ENCODE assay signal across 9 mouse cellular contexts in genomic region chr11:106001718-106002117, GRCm38 (mm10). TPM values are rescaled to one million over a fixed set of nuclear protein-coding genes. Genes with fewer than 3 reads are reported as not detected.
DNase-seq lines count a peak whose midpoint lies in the region; ATAC-seq and TF ChIP-seq lines count a peak whose summit lies in the region.
"Had no signal": no experiment of that assay in that cellular context is flagged by ENCODE, and none has a peak within 500 bp of the region (broad histone marks: within the 10 kb centered on the region; RNA-seq: fewer than 3 reads in every experiment).

No protein-coding gene starts in this region.

- no peak overlapping the region for H3K4me3 ChIP-seq in kidney, adult 2 months (ENCODE audit: insufficient read depth, low read depth, low read length)
- no peak overlapping the region for H3K4me3 ChIP-seq in kidney, embryonic 15.5 days (replicated peaks)
- H3K4me3 ChIP-seq in CH12.LX (replicated peaks in 1 of 3; ENCODE audit: low read depth in 2 of 3, low read length in 2 of 3, poor library complexity in 1 of 3), result no peak overlapping the region
- H3K4me3 ChIP-seq: embryonic facial prominence, embryonic 15.5 days had no signal

- 0 out of 2 replicates have a peak, but pooled peaks have one; percentile 17 for TF ChIP-seq CTCF in kidney, adult 2 months (conservative IDR thresholded peaks at IDR 0.05; ENCODE audit: insufficient read depth, insufficient read length, low read depth, low read length)
- TF ChIP-seq CTCF in CH12.LX (conservative IDR thresholded peaks at IDR 0.05 in 1 of 2, IDR thresholded peaks at IDR 0.05 in 1 of 2; ENCODE audit: low read depth in 2 of 2, low read length in 2 of 2), result peak; percentile 58 to 86

- no peak for TF ChIP-seq POLR2A in kidney, adult 2 months (IDR thresholded peaks at IDR 0.05; ENCODE audit: low read depth, low read length)
- TF ChIP-seq POLR2A in CH12.LX (IDR thresholded peaks at IDR 0.05; ENCODE audit: low read depth, low read length), result no peak

- no peaks in the 10 kb centered on the region for H3K36me3 ChIP-seq in kidney, adult 2 months (ENCODE audit: control insufficient read depth, insufficient read depth, low read length)
- no peaks in the 10 kb centered on the region for H3K36me3 ChIP-seq in kidney, embryonic 15.5 days
- no peaks in the 10 kb centered on the region for H3K36me3 ChIP-seq in CH12.LX (replicated peaks in 1 of 2; ENCODE audit: control insufficient read depth in 1 of 2, insufficient read depth in 1 of 2, low read length in 1 of 2)
- H3K36me3 ChIP-seq: embryonic facial prominence, embryonic 15.5 days had no signal

- no peaks in the 10 kb centered on the region for H3K9me3 ChIP-seq in kidney, embryonic 15.5 days (replicated peaks)
- H3K9me3 ChIP-seq in CH12.LX (replicated peaks; ENCODE audit: low read length), result no peaks in the 10 kb centered on the region
- H3K9me3 ChIP-seq: embryonic facial prominence, embryonic 15.5 days had no signal

- dilution Hi-C loops in CH12.LX (cut with MboI; ENCODE audit: extremely low pct_ligation_motif_present, extremely low pct_unique_long_range_greater_than_20kb, low sequenced_read_pairs), result no loop called here

- peak; percentile 60 for TF ChIP-seq RAD21 in CH12.LX (IDR thresholded peaks at IDR 0.05; ENCODE audit: low read depth, low read length)

- no peak for TF ChIP-seq EP300 in CH12.LX (IDR thresholded peaks at IDR 0.05; ENCODE audit: low read length)

- no peaks in the 10 kb centered on the region for H3K79me2 ChIP-seq in CH12.LX (replicated peaks; ENCODE audit: control insufficient read depth, extremely low read depth, insufficient read depth, poor library complexity, severe bottlenecking)

- ATAC-seq in kidney, embryonic 15.5 days (replicated peaks; ENCODE audit: low FRiP score), result no peak

- no peaks in the 10 kb centered on the region for H3K27me3 ChIP-seq in kidney, adult 2 months (replicated peaks; ENCODE audit: control insufficient read depth, insufficient read depth, low read length)
- no peaks in the 10 kb centered on the region for H3K27me3 ChIP-seq in kidney, embryonic 15.5 days
- peaks cover 92% of the 10 kb centered on the region for H3K27me3 ChIP-seq in CH12.LX (replicated peaks)
- H3K27me3 ChIP-seq: embryonic facial prominence, embryonic 15.5 days had no signal

- H3K4me1 ChIP-seq in kidney, adult 2 months (ENCODE audit: control insufficient read depth, insufficient read depth, low read length), result peaks cover 16% of the 10 kb centered on the region
- H3K4me1 ChIP-seq in kidney, embryonic 15.5 days, result peaks cover 5% of the 10 kb centered on the region; the same call in 1 of the 2 replicates
- H3K4me1 ChIP-seq in CH12.LX (ENCODE audit: control insufficient read depth in 1 of 2, insufficient read depth in 2 of 2), result no peaks in the 10 kb centered on the region
- H3K4me1 ChIP-seq: embryonic facial prominence, embryonic 15.5 days had no signal

- no peak overlapping the region for H3K9ac ChIP-seq in kidney, embryonic 15.5 days
- H3K9ac ChIP-seq in CH12.LX (ENCODE audit: insufficient read depth, low read depth), result no peak overlapping the region
- H3K9ac ChIP-seq: embryonic facial prominence, embryonic 15.5 days had no signal

- H3K4me2 ChIP-seq in kidney, embryonic 15.5 days, result no peak overlapping the region
- H3K4me2 ChIP-seq in CH12.LX (ENCODE audit: insufficient read depth, low read depth, poor library complexity, severe bottlenecking), result peak overlapping the region; percentile 30; the same call in 1 of the 2 replicates
- H3K4me2 ChIP-seq: embryonic facial prominence, embryonic 15.5 days had no signal

- in situ Hi-C loops in CH12.LX (cut with MboI; ENCODE audit: low pct_ligation_motif_present, low pct_unique_long_range_greater_than_20kb, low sequenced_read_pairs), result no loop called here

- peak; percentile 60 for DNase-seq in kidney, adult 2 months
- peak; percentile 56 for DNase-seq in CH12.LX (ENCODE audit: extremely low read depth)
- DNase-seq in T-cell, adult 2 months (ENCODE audit: low spot score), result peak; percentile 35
- DNase-seq in lung, postnatal 10 days, result peak; percentile 44
- no peak for DNase-seq in urinary bladder, postnatal 10 days (ENCODE audit: low spot score)
- no peak for DNase-seq in c-Kit-positive CD71-positive TER-119-positive erythroid progenitor cells, embryonic 14.5 days (ENCODE audit: low spot score)

- H3K27ac ChIP-seq in kidney, adult 2 months (ENCODE audit: insufficient read depth, low read depth, low read length), result no peak overlapping the region
- no peak overlapping the region for H3K27ac ChIP-seq in kidney, embryonic 15.5 days
- H3K27ac ChIP-seq in CH12.LX (ENCODE audit: insufficient read depth, low read depth), result no peak overlapping the region
- H3K27ac ChIP-seq: embryonic facial prominence, embryonic 15.5 days had no signal

- WGBS in kidney, adult 2 months, result 28% methylated on average over 4 of the region's 4 CpGs
- 51% methylated on average over 4 of the region's 4 CpGs for WGBS in kidney, embryonic 15.5 days

TF ChIP-seq in CH12.LX, 34 proteins besides CTCF, POLR2A, EP300 and RAD21:
- TF ChIP-seq ELF1 (IDR thresholded peaks at IDR 0.05; ENCODE audit: low read depth, low read length) (no peak), BHLHE40 (IDR thresholded peaks at IDR 0.05; ENCODE audit: low read depth, low read length) (no peak), ZC3H11A (IDR thresholded peaks at IDR 0.05; ENCODE audit: low read depth, low read length) (peak; percentile 22; the same call in 1 of the 2 replicates), USF2 (conservative IDR thresholded peaks at IDR 0.05; ENCODE audit: low read depth, low read length) (no peak), CHD2 (IDR thresholded peaks at IDR 0.05; ENCODE audit: low read length) (no peak), SMC3 (IDR thresholded peaks at IDR 0.05; ENCODE audit: low read depth, low read length) (peak; percentile 80), TCF12 (IDR thresholded peaks at IDR 0.05; ENCODE audit: low read depth, low read length) (0 out of 2 replicates have a peak, but pooled peaks have one; percentile 16), SIN3A (IDR thresholded peaks at IDR 0.05; ENCODE audit: low read length) (no peak), IRF4 (IDR thresholded peaks at IDR 0.05; ENCODE audit: low read depth, low read length) (peak; percentile 38; the same call in 1 of the 2 replicates), ZNF384 (IDR thresholded peaks at IDR 0.05; ENCODE audit: low read depth, low read length) (no peak), KAT2A (IDR thresholded peaks at IDR 0.05; ENCODE audit: insufficient replicate concordance, low read length) (no peak), NELFE (IDR thresholded peaks at IDR 0.05; ENCODE audit: low read depth, low read length) (no peak), ZMIZ1 (IDR thresholded peaks at IDR 0.05; ENCODE audit: low read depth, low read length) (no peak), JUN (IDR thresholded peaks at IDR 0.05; ENCODE audit: insufficient read depth, low read depth, low read length) (no peak), E2F4 (IDR thresholded peaks at IDR 0.05; ENCODE audit: insufficient replicate concordance, low read depth, low read length) (no peak), MXI1 (IDR thresholded peaks at IDR 0.05; ENCODE audit: low read depth, low read length) (no peak), MYC (IDR thresholded peaks at IDR 0.05; ENCODE audit: low read depth, low read length) (0 out of 2 replicates have a peak, but pooled peaks have one; percentile 6), JUND (conservative IDR thresholded peaks at IDR 0.05; ENCODE audit: low read depth, low read length) (no peak), MAFK (IDR thresholded peaks at IDR 0.05; ENCODE audit: insufficient replicate concordance, low read length) (no peak), TBP (conservative IDR thresholded peaks at IDR 0.05; ENCODE audit: low read depth, low read length) (0 out of 2 replicates have a peak, but pooled peaks have one; percentile 24), PAX5 (IDR thresholded peaks at IDR 0.05; ENCODE audit: low read length) (no peak), ZKSCAN1 (IDR thresholded peaks at IDR 0.05; ENCODE audit: borderline replicate concordance, low read depth, low read length) (no peak), NRF1 (IDR thresholded peaks at IDR 0.05; ENCODE audit: low read depth, low read length) (no peak), POLR2AphosphoS2 (IDR thresholded peaks at IDR 0.05; ENCODE audit: low read depth, low read length) (no peak), CHD1 (IDR thresholded peaks at IDR 0.05; ENCODE audit: low read depth, low read length) (no peak)
TF ChIP-seq in CH12.LX: peak in this region for 6.

RNA-seq across cellular contexts. Expression of gene Kcnh6, which starts 6.2 kb away (rescaled TPM):
- polyA plus RNA-seq in kidney, adult 2 months (2012; rRNA removed), result 0.04 and 0.06 TPM in 2 replicates
- 0.26 and 0.39 TPM in 2 replicates for polyA plus RNA-seq in kidney, embryonic 15.5 days (2015; fragmentation: Nextera tagmentation; extraction: Ambion mirVana)
- 0.13 and 0.25 TPM in 2 replicates for total RNA-seq in CH12.LX (2012; rRNA removed)
- not detected in 2 replicates for total RNA-seq in CH12.LX (2014; rRNA removed)
- polyA plus RNA-seq in CH12.LX (2012; ENCODE audit: insufficient read length, low read depth), result 0.19 TPM in 2 replicates

RNA-seq across cellular contexts. Expression of gene Ace3, which starts 7.2 kb away (rescaled TPM):
- 0.06 and 0.07 TPM in 2 replicates for polyA plus RNA-seq in kidney, adult 2 months (2012; rRNA removed)
- polyA plus RNA-seq in kidney, embryonic 15.5 days (2015; fragmentation: Nextera tagmentation; extraction: Ambion mirVana), result not detected in 2 replicates
- total RNA-seq in CH12.LX (2012; rRNA removed) (not detected in 2 replicates), CH12.LX (2014; rRNA removed) (not detected in 2 replicates)
- polyA plus RNA-seq in CH12.LX (2012; ENCODE audit: insufficient read length, low read depth), result not detected in 2 replicates
- polyA plus RNA-seq: embryonic facial prominence, embryonic 15.5 days; limb, embryonic 11.5 days had no signal

RNA-seq across cellular contexts. Expression of gene Ace, which starts 34.0 kb away (rescaled TPM):
- 68.0 and 132 TPM in 2 replicates for polyA plus RNA-seq in kidney, adult 2 months (2012; rRNA removed)
- polyA plus RNA-seq in kidney, embryonic 15.5 days (2015; fragmentation: Nextera tagmentation; extraction: Ambion mirVana), result 9.8 and 11.1 TPM in 2 replicates
- total RNA-seq in CH12.LX (2012; rRNA removed) (0.04 and 0.08 TPM in 2 replicates), CH12.LX (2014; rRNA removed) (not detected in 2 replicates)
- polyA plus RNA-seq in CH12.LX (2012; ENCODE audit: insufficient read length, low read depth), result not detected in 2 replicates

RNA-seq across cellular contexts. Expression of gene Dcaf7, which starts 35.0 kb away (rescaled TPM):
- polyA plus RNA-seq in kidney, adult 2 months (2012; rRNA removed), result 34.1 and 37.7 TPM in 2 replicates
- polyA plus RNA-seq in kidney, embryonic 15.5 days (2015; fragmentation: Nextera tagmentation; extraction: Ambion mirVana), result 62.9 and 67.4 TPM in 2 replicates
- total RNA-seq in CH12.LX (2012; rRNA removed) (71.5 and 71.6 TPM in 2 replicates), CH12.LX (2014; rRNA removed) (74.4 and 79.5 TPM in 2 replicates)
- 83.1 and 93.4 TPM in 2 replicates for polyA plus RNA-seq in CH12.LX (2012; ENCODE audit: insufficient read length, low read depth)

RNA-seq across cellular contexts. Expression of gene Cyb561, which starts 48.6 kb away (rescaled TPM):
- 31.1 and 32.2 TPM in 2 replicates for polyA plus RNA-seq in kidney, adult 2 months (2012; rRNA removed)
- polyA plus RNA-seq in kidney, embryonic 15.5 days (2015; fragmentation: Nextera tagmentation; extraction: Ambion mirVana), result 28.9 and 39.8 TPM in 2 replicates
- 2.6 and 3.9 TPM in 2 replicates for total RNA-seq in CH12.LX (2012; rRNA removed)
- 0.16 and 0.20 TPM in 2 replicates for total RNA-seq in CH12.LX (2014; rRNA removed)
- polyA plus RNA-seq in CH12.LX (2012; ENCODE audit: insufficient read length, low read depth), result 0.18 and 0.51 TPM in 2 replicates

Comparison
In these comparisons a context has a peak if more than half of its experiments do, and no peak if none do; other contexts are left out.
1. DNase-seq: peak in kidney, adult 2 months (single experiment), CH12.LX (single experiment), T-cell, adult 2 months (single experiment) and lung, postnatal 10 days (single experiment); none in urinary bladder, postnatal 10 days (single experiment) and c-Kit-positive CD71-positive TER-119-positive erythroid progenitor cells, embryonic 14.5 days (single experiment).
2. RNA of gene Ace, which starts 34.0 kb away (polyA plus RNA-seq): 68.0 to 132 TPM in kidney, adult 2 months and 9.8 to 11.1 TPM in kidney, embryonic 15.5 days; not detected in CH12.LX; every median in the first group is over 10 times any median in the second.